Mouse (Mus musculus) limb, embryonic 12.5 days (tissue): ENCODE data around the gene Zbtb12. TPM values are rescaled to one million over a fixed set of nuclear protein-coding genes. Genes with fewer than 3 reads are reported as not detected.

ENCODE experiments used
- microRNA-seq: library from miRNA; unstranded; fragments of <30 nt; microRNA quantifications from one replicate; pipeline ENCODE4, GENCODE M21; 2017
- polyA plus RNA-seq: library from polyadenylated mRNA; unstranded; fragments of >200 nt; fragmentation: Nextera tagmentation; extraction: Ambion mirVana; gene quantifications from 2 replicates; pipeline ENCODE4 v1.2.1, GENCODE M21; 2016

The Zbtb12 gene
- polyA plus RNA-seq, 1 experiment from 2014 or later, result 9.3 TPM

Small RNA genes lying within 50 kb of the gene (microRNA-seq; reads per million reads assigned to microRNA genes)
- gene Mir6970 (0.70 reads per million), gene Mir6971 (1.9 reads per million), gene Mir6972 (not detected)

Other genes with a start within 250 kb of the Zbtb12 start
- gene Prrt1, start 249.9 kb upstream of the Zbtb12 start, polyA plus RNA-seq, result 0.20 and 0.28 TPM in 2 replicates
- gene Fkbpl, start 234.7 kb upstream of the Zbtb12 start, polyA plus RNA-seq, result 14.0 and 19.5 TPM in 2 replicates
- 94.8 and 103 TPM in 2 replicates for gene Atf6b, start 232.3 kb upstream of the Zbtb12 start, polyA plus RNA-seq
- not detected in 2 replicates for gene Tnxb, start 208.9 kb upstream of the Zbtb12 start, polyA plus RNA-seq
- gene C4b, start 135.6 kb upstream of the Zbtb12 start, polyA plus RNA-seq, result not detected in 2 replicates
- not detected in 2 replicates for gene Cyp21a1, start 74.9 kb upstream of the Zbtb12 start, polyA plus RNA-seq
- 24.9 and 26.2 TPM in 2 replicates for gene Stk19, start 42.5 kb upstream of the Zbtb12 start, polyA plus RNA-seq
- 70.8 and 81.7 TPM in 2 replicates for gene Dxo, start 42.5 kb upstream of the Zbtb12 start, polyA plus RNA-seq
- gene Skiv2l, start 29.3 kb upstream of the Zbtb12 start, polyA plus RNA-seq, result 58.3 and 65.7 TPM in 2 replicates
- gene Nelfe, start 29.1 kb upstream of the Zbtb12 start, polyA plus RNA-seq, result 125 and 134 TPM in 2 replicates
- 1.4 and 3.0 TPM in 2 replicates for gene Cfb, start 17.0 kb upstream of the Zbtb12 start, polyA plus RNA-seq
- 0.18 TPM in 1 of 2 replicates, not detected in the other for gene Gm20547, start 2.6 kb downstream of the Zbtb12 start, polyA plus RNA-seq
- 0.84 and 1.1 TPM in 2 replicates for gene C2, start 18.8 kb downstream of the Zbtb12 start, polyA plus RNA-seq
- 114 TPM in 2 replicates for gene Ehmt2, start 19.0 kb downstream of the Zbtb12 start, polyA plus RNA-seq
- not detected in 2 replicates for gene Slc44a4, start 35.0 kb downstream of the Zbtb12 start, polyA plus RNA-seq
- gene Neu1, start 51.8 kb downstream of the Zbtb12 start, polyA plus RNA-seq, result 16.2 and 18.9 TPM in 2 replicates
- gene Hspa1b, start 79.8 kb downstream of the Zbtb12 start, polyA plus RNA-seq, result 0.19 TPM in 1 of 2 replicates, not detected in the other
- gene Gm20481, start 90.4 kb downstream of the Zbtb12 start, polyA plus RNA-seq, result not detected in 2 replicates
- gene Hspa1a, start 92.7 kb downstream of the Zbtb12 start, polyA plus RNA-seq, result 1.9 and 2.0 TPM in 2 replicates
- 1.0 and 1.1 TPM in 2 replicates for gene Hspa1l, start 93.2 kb downstream of the Zbtb12 start, polyA plus RNA-seq
- 222 and 234 TPM in 2 replicates for gene Lsm2, start 102.4 kb downstream of the Zbtb12 start, polyA plus RNA-seq
- gene Vars, start 121.5 kb downstream of the Zbtb12 start, polyA plus RNA-seq, result 169 and 171 TPM in 2 replicates
- 0.10 and 0.13 TPM in 2 replicates for gene Vwa7, start 137.1 kb downstream of the Zbtb12 start, polyA plus RNA-seq
- 3.2 and 3.3 TPM in 2 replicates for gene Sapcd1, start 148.5 kb downstream of the Zbtb12 start, polyA plus RNA-seq
- 2.9 and 3.4 TPM in 2 replicates for gene Msh5, start 167.3 kb downstream of the Zbtb12 start, polyA plus RNA-seq
- 194 and 195 TPM in 2 replicates for gene Clic1, start 170.5 kb downstream of the Zbtb12 start, polyA plus RNA-seq
- 489 and 492 TPM in 2 replicates for gene Ddah2, start 179.6 kb downstream of the Zbtb12 start, polyA plus RNA-seq
- gene Ly6g6c, start 185.9 kb downstream of the Zbtb12 start, polyA plus RNA-seq, result not detected in 2 replicates
- gene Mpig6b, start 186.7 kb downstream of the Zbtb12 start, polyA plus RNA-seq, result 0.68 and 0.76 TPM in 2 replicates
- 1.3 and 2.5 TPM in 2 replicates for gene Ly6g6e, start 197.4 kb downstream of the Zbtb12 start, polyA plus RNA-seq
- gene Ly6g6d, start 198.6 kb downstream of the Zbtb12 start, polyA plus RNA-seq, result 0.68 and 1.0 TPM in 2 replicates
- 0.44 and 0.66 TPM in 2 replicates for gene Ly6g6f, start 206.1 kb downstream of the Zbtb12 start, polyA plus RNA-seq
- 74.5 and 75.3 TPM in 2 replicates for gene Abhd16a, start 209.8 kb downstream of the Zbtb12 start, polyA plus RNA-seq
- not detected in 2 replicates for gene Ly6g5c, start 228.8 kb downstream of the Zbtb12 start, polyA plus RNA-seq
- gene Ly6g5b, start 235.9 kb downstream of the Zbtb12 start, polyA plus RNA-seq, result 1.1 and 1.3 TPM in 2 replicates
- gene Gpank1, start 242.0 kb downstream of the Zbtb12 start, polyA plus RNA-seq, result 22.4 and 23.7 TPM in 2 replicates
- gene Csnk2b, start 242.6 kb downstream of the Zbtb12 start, polyA plus RNA-seq, result 266 and 270 TPM in 2 replicates
- gene D17H6S53E, start 246.9 kb downstream of the Zbtb12 start, polyA plus RNA-seq, result 7.1 and 10.1 TPM in 2 replicates